Mouse (Mus musculus): Measurements from ENCODE around the gene Igsf9b. TPM values are rescaled to one million over a fixed set of nuclear protein-coding genes. Genes with fewer than 3 reads are reported as not detected.

The Igsf9b gene
- polyA plus RNA-seq, 1 experiment from 2014 or later, result 3.3 TPM

Other genes with a start within 250 kb of the Igsf9b start
- gene Jam3, start 143.8 kb upstream of the Igsf9b start, polyA plus RNA-seq (2016; fragmentation: Nextera tagmentation; extraction: Ambion mirVana), result 47.4 and 50.0 TPM in 2 replicates
- gene Spata19, start 97.6 kb downstream of the Igsf9b start, polyA plus RNA-seq (2016; fragmentation: Nextera tagmentation; extraction: Ambion mirVana), result not detected in 2 replicates